Mouse (Mus musculus): ENCODE data around the gene Gm49333.

GRCm38 (mm10) chr16:20651947-20652310 is 40.5 kb downstream of the Gm49333 start:
- TF ChIP-seq CTCF (IDR thresholded peaks at IDR 0.05; ENCODE audit: low read depth, low read length): no peak
- no peak for TF ChIP-seq EP300 (IDR thresholded peaks at IDR 0.05; ENCODE audit: insufficient read depth, low read depth, low read length)
